Mouse (Mus musculus) kidney, postnatal 4 days (tissue): ENCODE data around the gene Zfp472.
"Not testable (repeated sequence)": the region's sequence is repeated elsewhere in the genome, so short reads cannot be mapped to it uniquely, and the experiment has no call there.

Experiments used
- DNase-seq, 2 experiments: peaks; one replicate each; pipeline ENCODE4 v3.0.0; 2021; ENCODE audit warnings: mixed read lengths in 2 of 2

The Zfp472 gene

DNA sequence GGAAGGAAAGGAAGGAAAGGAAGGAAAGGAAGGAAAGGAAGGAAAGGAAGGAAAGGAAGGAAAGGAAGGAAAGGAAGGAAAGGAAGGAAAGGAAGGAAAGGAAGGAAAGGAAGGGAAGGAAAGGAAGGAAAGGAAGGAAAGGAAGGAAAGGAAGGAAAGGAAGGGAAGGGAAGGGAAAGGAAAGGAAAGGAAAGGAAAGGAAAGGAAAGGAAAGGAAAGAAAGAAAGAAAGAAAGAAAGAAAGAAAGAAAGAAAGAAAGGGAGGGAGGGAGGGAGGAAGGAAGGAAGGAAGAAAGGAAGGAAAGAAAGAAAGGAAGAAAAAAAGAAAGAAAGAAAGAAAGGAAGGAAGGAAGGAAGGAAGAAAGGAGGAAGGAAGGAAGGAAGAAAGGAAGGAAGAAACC lies 54.8 kb downstream of the Zfp472 start:
- DNase-seq = not testable (repeated sequence)
